Mouse (Mus musculus): ENCODE measurements at regions not wholly inside any gene's neighbourhood (a gene's known extent, or its start where the extent isn't known, plus 50 kb on each side); places are given as distances from the start of the nearest gene placed in this dataset.

DNA sequence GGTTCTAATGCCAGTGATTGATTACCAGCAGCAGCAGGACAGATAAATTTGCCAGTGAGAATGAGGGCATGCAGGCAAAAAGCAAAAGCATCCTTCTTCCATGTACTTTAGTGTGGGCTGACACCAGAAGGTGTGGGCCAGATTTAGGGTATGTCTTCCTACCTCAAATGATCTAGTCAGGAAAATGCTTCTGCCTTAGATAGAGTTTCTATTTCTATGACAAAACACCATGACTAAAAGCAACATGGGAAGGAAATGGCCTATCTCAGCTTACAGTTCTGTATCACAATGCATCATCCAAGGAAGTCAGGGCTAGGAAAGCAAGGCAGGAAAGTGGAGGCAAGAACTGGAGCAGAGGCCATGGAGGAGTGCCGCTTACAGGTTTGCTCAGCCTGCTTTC is 349.5 kb downstream of the Slc4a3 start:
- Histone ChIP-seq H3K9ac (ENCODE audit: low read depth, low read length) (no peak overlapping the region), H3K4me3 (ENCODE audit: low read depth, low read length) (no peak overlapping the region), H3K36me3 (ENCODE audit: control insufficient read depth, insufficient read depth, low read length) (no peaks in the 10 kb centered on the region), H3K4me2 (ENCODE audit: low read depth, low read length) (no peak overlapping the region), H3K27ac (replicated peaks; ENCODE audit: low read depth, low read length) (no peak overlapping the region), H3K4me1 (ENCODE audit: control insufficient read depth, insufficient read depth, low read length) (no peaks in the 10 kb centered on the region), H3K27me3 (replicated peaks; ENCODE audit: control insufficient read depth, insufficient read depth, low read length) (no peaks in the 10 kb centered on the region), H3K9me3 (ENCODE audit: control insufficient read depth, low read length) (peaks cover 16% of the 10 kb centered on the region; the same call in 1 of the 2 replicates)
- ATAC-seq (ENCODE audit: low read depth) (no peak), DNase-seq (ENCODE audit: low spot score) (no peak)
- WGBS, result 94% methylated on average over 1 of the region's 1 CpGs

GRCm38 (mm10) chr1:75901146-75901545 is 355.1 kb downstream of the Slc4a3 start:
- ATAC-seq (ENCODE audit: low read depth), result no peak

DNA sequence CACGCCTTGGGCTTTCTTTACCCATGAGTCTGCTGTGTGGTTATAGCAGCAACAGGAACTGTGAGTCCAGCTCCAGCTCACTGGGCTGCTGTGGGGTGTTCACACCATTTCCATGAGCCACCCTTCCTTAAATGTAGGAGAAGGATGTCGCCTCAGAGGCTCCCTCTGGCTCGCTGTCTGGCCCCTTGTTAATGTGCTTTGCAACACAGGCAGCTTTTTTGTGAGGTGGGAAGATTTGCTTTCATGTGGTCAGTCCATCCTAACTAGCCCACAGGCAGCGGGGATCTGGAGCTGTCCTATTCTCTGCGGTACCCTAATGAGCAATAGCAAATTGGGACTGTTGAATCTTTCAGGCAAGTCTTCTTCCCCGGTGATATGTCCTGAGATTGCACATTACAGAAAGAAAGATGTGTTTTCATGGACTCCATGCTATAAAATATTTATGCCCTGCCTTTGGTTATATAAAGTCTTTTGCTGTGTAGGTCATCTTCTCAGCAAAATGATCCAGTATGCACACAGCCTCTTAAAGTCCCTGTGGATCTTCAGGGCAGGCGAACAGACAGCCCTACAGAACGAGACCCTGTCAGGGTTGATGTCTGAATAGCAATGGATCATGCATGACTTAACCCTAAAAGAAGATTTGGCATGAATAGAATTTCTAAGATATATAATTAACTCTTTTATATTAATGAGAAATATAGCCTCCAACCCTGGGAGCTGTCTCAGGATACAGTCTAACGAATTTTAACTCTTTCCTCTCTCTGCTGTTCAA is 359.8 kb downstream of the Slc4a3 start:
- Histone ChIP-seq H3K4me3 (ENCODE audit: low read depth, low read length) (no peak overlapping the region), H3K9me3 (ENCODE audit: control insufficient read depth, low read length) (no peaks in the 10 kb centered on the region), H3K27me3 (replicated peaks; ENCODE audit: control insufficient read depth, insufficient read depth, low read length) (no peaks in the 10 kb centered on the region), H3K4me2 (ENCODE audit: low read depth, low read length) (no peak overlapping the region), H3K9ac (ENCODE audit: low read depth, low read length) (no peak overlapping the region), H3K4me1 (ENCODE audit: control insufficient read depth, insufficient read depth, low read length) (no peaks in the 10 kb centered on the region), H3K27ac (replicated peaks; ENCODE audit: low read depth, low read length) (no peak overlapping the region), H3K36me3 (ENCODE audit: control insufficient read depth, insufficient read depth, low read length) (no peaks in the 10 kb centered on the region)
- DNase-seq (ENCODE audit: low spot score) (peak; percentile 10), ATAC-seq (ENCODE audit: low read depth) (no peak)
- WGBS, result 69% methylated on average over 9 of the region's 9 CpGs

More at GRCm38 (mm10) chr1:75901146-75901545, 355.1 kb downstream of the Slc4a3 start:
- no peak overlapping the region for H3K9ac ChIP-seq (ENCODE audit: low read depth, low read length)
- H3K4me2 ChIP-seq (ENCODE audit: low read depth, low read length), result no peak overlapping the region
- no peak for DNase-seq (ENCODE audit: low spot score)
- no peaks in the 10 kb centered on the region for H3K9me3 ChIP-seq (ENCODE audit: control insufficient read depth, low read length)
- H3K27ac ChIP-seq (replicated peaks; ENCODE audit: low read depth, low read length), result no peak overlapping the region
- no peaks in the 10 kb centered on the region for H3K36me3 ChIP-seq (ENCODE audit: control insufficient read depth, insufficient read depth, low read length)
- H3K27me3 ChIP-seq (replicated peaks; ENCODE audit: control insufficient read depth, insufficient read depth, low read length), result no peaks in the 10 kb centered on the region
- H3K4me1 ChIP-seq (ENCODE audit: control insufficient read depth, insufficient read depth, low read length), result no peaks in the 10 kb centered on the region
- H3K4me3 ChIP-seq (ENCODE audit: low read depth, low read length), result no peak overlapping the region
- WGBS, result 50% methylated on average over 1 of the region's 1 CpGs

DNA sequence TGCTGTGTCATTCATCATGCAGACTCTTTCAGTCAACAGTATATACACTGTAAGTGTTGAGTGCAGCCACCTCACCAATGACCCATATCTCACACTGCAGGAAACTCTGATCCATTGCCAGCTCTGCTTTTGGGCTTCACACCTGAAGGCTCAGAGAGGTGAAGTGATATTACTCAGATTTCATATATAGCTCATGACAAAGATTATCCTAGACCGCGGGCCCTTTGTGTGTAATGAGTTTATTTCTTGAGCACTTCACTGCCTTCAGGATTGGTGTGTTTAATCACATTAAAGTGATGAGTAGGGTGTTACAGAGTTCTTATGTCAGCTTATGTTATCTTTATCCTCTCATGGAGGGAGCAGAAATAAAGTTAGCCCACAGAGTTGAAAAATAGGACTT is 369.2 kb downstream of the Slc4a3 start:
- H3K9me3 ChIP-seq (ENCODE audit: control insufficient read depth, low read length), result no peaks in the 10 kb centered on the region
- 86% methylated on average over 2 of the region's 2 CpGs for WGBS
- DNase-seq (ENCODE audit: low spot score), result no peak
- no peaks in the 10 kb centered on the region for H3K36me3 ChIP-seq (ENCODE audit: control insufficient read depth, insufficient read depth, low read length)
- no peak for ATAC-seq (ENCODE audit: low read depth)
- H3K4me1 ChIP-seq (ENCODE audit: control insufficient read depth, insufficient read depth, low read length), result peaks cover 16% of the 10 kb centered on the region
- no peak overlapping the region for H3K4me2 ChIP-seq (ENCODE audit: low read depth, low read length)
- H3K9ac ChIP-seq (ENCODE audit: low read depth, low read length), result no peak overlapping the region
- H3K27ac ChIP-seq (replicated peaks; ENCODE audit: low read depth, low read length), result no peak overlapping the region
- H3K4me3 ChIP-seq (ENCODE audit: low read depth, low read length), result no peak overlapping the region
- H3K27me3 ChIP-seq (replicated peaks; ENCODE audit: control insufficient read depth, insufficient read depth, low read length), result no peaks in the 10 kb centered on the region

DNA sequence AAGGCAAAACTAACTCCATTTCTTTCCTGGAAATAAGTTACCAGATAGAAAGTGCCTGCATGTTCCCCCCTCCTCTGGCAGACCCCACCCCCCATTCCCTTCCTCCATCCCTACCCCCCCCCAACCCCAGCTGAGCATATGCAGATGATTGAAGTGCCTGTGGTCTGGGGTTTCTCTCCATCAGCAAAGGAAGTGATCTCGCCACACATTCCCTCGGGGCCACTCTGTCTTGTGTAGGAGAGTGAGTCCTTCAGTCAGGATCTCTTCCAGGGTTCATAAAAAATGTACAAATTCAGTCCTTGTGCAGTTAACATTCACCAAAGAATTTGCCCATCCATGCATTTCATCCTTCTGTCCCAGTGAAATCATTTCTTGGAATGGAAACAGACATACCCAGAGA is 370.1 kb downstream of the Slc4a3 start:
- 28% methylated on average over 2 of the region's 2 CpGs for WGBS
- no peak overlapping the region for H3K4me2 ChIP-seq (ENCODE audit: low read depth, low read length)
- H3K4me1 ChIP-seq (ENCODE audit: control insufficient read depth, insufficient read depth, low read length), result peaks cover 16% of the 10 kb centered on the region
- ATAC-seq (ENCODE audit: low read depth) (no peak), DNase-seq (ENCODE audit: low spot score) (peak; percentile 61)
- no peaks in the 10 kb centered on the region for H3K27me3 ChIP-seq (replicated peaks; ENCODE audit: control insufficient read depth, insufficient read depth, low read length)
- no peak overlapping the region for H3K9ac ChIP-seq (ENCODE audit: low read depth, low read length)
- H3K9me3 ChIP-seq (ENCODE audit: control insufficient read depth, low read length), result no peaks in the 10 kb centered on the region
- no peaks in the 10 kb centered on the region for H3K36me3 ChIP-seq (ENCODE audit: control insufficient read depth, insufficient read depth, low read length)
- no peak overlapping the region for H3K27ac ChIP-seq (replicated peaks; ENCODE audit: low read depth, low read length)
- H3K4me3 ChIP-seq (ENCODE audit: low read depth, low read length), result no peak overlapping the region

DNA sequence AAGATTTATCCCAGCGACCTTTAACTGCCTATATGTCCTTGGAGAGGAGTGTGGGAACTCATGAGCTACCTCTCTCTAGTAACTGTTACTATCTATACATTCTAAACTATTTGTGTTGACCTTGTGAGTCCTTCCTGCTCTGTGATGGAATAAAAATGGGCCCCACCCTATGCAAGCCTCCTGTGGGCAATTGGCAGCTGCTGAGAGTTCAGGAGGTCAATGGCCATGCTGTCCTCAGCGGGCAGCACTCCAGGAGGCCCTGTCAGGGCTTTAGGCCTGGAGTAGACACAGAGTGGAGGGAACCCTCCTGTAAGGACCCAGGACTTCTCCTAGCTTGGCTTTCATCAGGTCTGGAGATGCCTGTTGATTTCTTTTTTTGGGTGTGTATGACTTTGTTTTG is 373.1 kb downstream of the Slc4a3 start:
- H3K27me3 ChIP-seq (replicated peaks; ENCODE audit: control insufficient read depth, insufficient read depth, low read length), result no peaks in the 10 kb centered on the region
- no peaks in the 10 kb centered on the region for H3K9me3 ChIP-seq (ENCODE audit: control insufficient read depth, low read length)
- no peak overlapping the region for H3K27ac ChIP-seq (replicated peaks; ENCODE audit: low read depth, low read length)
- 63% methylated on average over 2 of the region's 2 CpGs for WGBS
- peaks cover 16% of the 10 kb centered on the region for H3K4me1 ChIP-seq (ENCODE audit: control insufficient read depth, insufficient read depth, low read length)
- no peaks in the 10 kb centered on the region for H3K36me3 ChIP-seq (ENCODE audit: control insufficient read depth, insufficient read depth, low read length)
- no peak for ATAC-seq (ENCODE audit: low read depth)
- H3K9ac ChIP-seq (ENCODE audit: low read depth, low read length), result no peak overlapping the region
- no peak overlapping the region for H3K4me2 ChIP-seq (ENCODE audit: low read depth, low read length)
- no peak for DNase-seq (ENCODE audit: low spot score)
- no peak overlapping the region for H3K4me3 ChIP-seq (ENCODE audit: low read depth, low read length)

- WGBS, result 73% methylated on average over 8 of the region's 8 CpGs
- Histone ChIP-seq H3K4me2 (ENCODE audit: low read depth, low read length) (no peak overlapping the region; the same call in 1 of the 2 replicates), H3K27ac (replicated peaks; ENCODE audit: low read depth, low read length) (no peak overlapping the region; the same call in 1 of the 2 replicates), H3K36me3 (ENCODE audit: control insufficient read depth, insufficient read depth, low read length) (no peaks in the 10 kb centered on the region), H3K27me3 (replicated peaks; ENCODE audit: control insufficient read depth, insufficient read depth, low read length) (no peaks in the 10 kb centered on the region), H3K9me3 (ENCODE audit: control insufficient read depth, low read length) (no peaks in the 10 kb centered on the region), H3K4me3 (ENCODE audit: low read depth, low read length) (no peak overlapping the region), H3K4me1 (ENCODE audit: control insufficient read depth, insufficient read depth, low read length) (peaks cover 16% of the 10 kb centered on the region), H3K9ac (ENCODE audit: low read depth, low read length) (no peak overlapping the region)
- DNase-seq (ENCODE audit: low spot score), result no peak
- ATAC-seq (ENCODE audit: low read depth), result no peak
These were observed 379.0 kb downstream of the Slc4a3 start for GRCm38 (mm10) chr1:75925046-75925445.

- peak; percentile 97 for DNase-seq (ENCODE audit: low spot score)
- peak overlapping the region; percentile 8; the same call in 1 of the 2 replicates for H3K27ac ChIP-seq (replicated peaks; ENCODE audit: low read depth, low read length)
These were observed 379.7 kb downstream of the Slc4a3 start for GRCm38 (mm10) chr1:75925802-75926201.

GRCm38 (mm10) chr1:75931852-75932251 is 385.8 kb downstream of the Slc4a3 start:
- 0 out of 2 replicates have a peak overlapping the region, but pooled peaks have one; percentile 40 for H3K27ac ChIP-seq (replicated peaks; ENCODE audit: low read depth, low read length)
- no peaks in the 10 kb centered on the region for H3K36me3 ChIP-seq (ENCODE audit: control insufficient read depth, insufficient read depth, low read length)
- H3K9me3 ChIP-seq (ENCODE audit: control insufficient read depth, low read length), result no peaks in the 10 kb centered on the region
- no peak overlapping the region for H3K4me3 ChIP-seq (ENCODE audit: low read depth, low read length)
- H3K4me2 ChIP-seq (ENCODE audit: low read depth, low read length), result no peak overlapping the region
- no peaks in the 10 kb centered on the region for H3K27me3 ChIP-seq (replicated peaks; ENCODE audit: control insufficient read depth, insufficient read depth, low read length)
- no peak overlapping the region for H3K9ac ChIP-seq (ENCODE audit: low read depth, low read length)
- peaks cover 31% of the 10 kb centered on the region for H3K4me1 ChIP-seq (ENCODE audit: control insufficient read depth, insufficient read depth, low read length)
- DNase-seq (ENCODE audit: low spot score) (peak; percentile 68), ATAC-seq (ENCODE audit: low read depth) (no peak)
- WGBS, result 23% methylated on average over 2 of the region's 2 CpGs

More at GRCm38 (mm10) chr1:75925802-75926201, 379.7 kb downstream of the Slc4a3 start:
- Histone ChIP-seq H3K9ac (ENCODE audit: low read depth, low read length) (no peak overlapping the region), H3K4me1 (ENCODE audit: control insufficient read depth, insufficient read depth, low read length) (peaks cover 16% of the 10 kb centered on the region), H3K4me3 (ENCODE audit: low read depth, low read length) (no peak overlapping the region), H3K4me2 (ENCODE audit: low read depth, low read length) (peak overlapping the region; percentile 32), H3K27me3 (replicated peaks; ENCODE audit: control insufficient read depth, insufficient read depth, low read length) (no peaks in the 10 kb centered on the region), H3K9me3 (ENCODE audit: control insufficient read depth, low read length) (no peaks in the 10 kb centered on the region), H3K36me3 (ENCODE audit: control insufficient read depth, insufficient read depth, low read length) (no peaks in the 10 kb centered on the region)
- ATAC-seq (ENCODE audit: low read depth), result peak; percentile 96
- WGBS, result 11% methylated on average over 9 of the region's 9 CpGs
